Mouse (Mus musculus) cerebellum, adult 18-20 months (tissue): ENCODE results near the gene Greb1.
"Not testable (repeated sequence)": the region's sequence is repeated elsewhere in the genome, so short reads cannot be mapped to it uniquely, and the experiment has no call there.

Experiments used
- DNase-seq, 2 experiments: peaks; one replicate each; pipeline ENCODE4 v3.0.0; 2021

Gene Greb1

GRCm38 (mm10) chr12:16760246-16760645 lies 40.4 kb downstream of the Greb1 start:
- DNase-seq, result no peak

GRCm38 (mm10) chr12:16754311-16754710 lies 46.4 kb downstream of the Greb1 start:
- peak; percentile 19 to 55 for DNase-seq

- DNase-seq, result no peak
These were observed 47.1 kb downstream of the Greb1 start for GRCm38 (mm10) chr12:16753555-16753954.

DNA sequence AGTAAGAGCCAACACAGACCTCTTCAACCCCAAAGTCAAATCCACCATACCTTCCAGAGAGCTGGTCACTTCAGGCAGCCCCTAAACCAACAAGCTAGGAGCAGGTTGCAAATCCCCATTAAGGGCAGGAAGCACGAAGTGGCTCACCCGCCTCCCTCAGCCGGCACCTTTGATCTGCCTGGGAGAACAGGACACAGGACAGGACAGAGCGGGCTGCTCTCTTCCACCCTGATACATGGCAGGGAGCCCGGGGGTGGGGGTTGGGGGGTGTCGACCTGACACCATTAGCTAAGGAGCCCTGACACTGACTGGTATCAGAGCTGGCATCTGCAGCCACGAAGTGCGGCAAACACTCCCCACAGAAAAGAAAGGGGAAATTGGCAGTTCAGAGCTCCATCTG lies 47.6 kb downstream of the Greb1 start:
- DNase-seq, result no peak

DNA sequence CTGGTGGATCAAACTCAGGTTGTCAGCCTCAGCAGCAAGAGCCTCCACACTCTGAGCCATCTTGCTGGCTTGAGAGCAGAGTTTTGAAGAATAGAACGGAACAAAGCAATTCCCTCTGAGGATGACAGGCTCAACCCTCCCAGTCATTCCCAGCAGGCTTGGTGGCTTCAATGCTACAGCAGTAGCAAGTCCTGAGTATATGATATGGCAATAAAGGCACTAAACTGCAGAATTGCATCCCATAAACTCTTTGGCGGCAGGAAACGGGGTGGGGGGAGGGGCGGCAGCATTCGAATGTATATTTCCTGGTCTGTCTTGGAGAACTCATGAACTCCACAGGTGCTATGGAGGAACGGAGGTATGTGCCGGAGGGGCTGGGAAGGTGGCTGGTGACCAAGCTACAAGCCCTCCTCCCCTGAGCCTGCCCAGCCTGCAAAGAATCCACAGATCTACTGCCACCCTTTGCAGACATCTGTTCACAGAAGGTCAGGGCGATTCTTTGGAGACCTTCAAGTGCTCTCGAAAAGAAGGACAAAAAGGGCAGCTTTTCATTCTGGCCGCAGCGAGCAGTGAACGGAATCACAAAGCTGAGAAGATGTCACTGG lies 48.3 kb downstream of the Greb1 start:
- no peak for DNase-seq

GRCm38 (mm10) chr12:16751609-16752008 lies 49.1 kb downstream of the Greb1 start:
- DNase-seq, result no peak

- DNase-seq, result no peak
These were observed 60.6 kb downstream of the Greb1 start for GRCm38 (mm10) chr12:16740059-16740458.

GRCm38 (mm10) chr12:16737266-16737665 lies 63.4 kb downstream of the Greb1 start:
- DNase-seq, result no peak

GRCm38 (mm10) chr12:16734698-16735097 lies 66.0 kb downstream of the Greb1 start:
- no peak for DNase-seq

GRCm38 (mm10) chr12:16734009-16734408 lies 66.7 kb downstream of the Greb1 start:
- no peak for DNase-seq

- DNase-seq, result no peak
These were observed 69.5 kb downstream of the Greb1 start for GRCm38 (mm10) chr12:16731121-16731741.

- no peak for DNase-seq
These were observed 70.5 kb downstream of the Greb1 start for GRCm38 (mm10) chr12:16730196-16730595.

DNA sequence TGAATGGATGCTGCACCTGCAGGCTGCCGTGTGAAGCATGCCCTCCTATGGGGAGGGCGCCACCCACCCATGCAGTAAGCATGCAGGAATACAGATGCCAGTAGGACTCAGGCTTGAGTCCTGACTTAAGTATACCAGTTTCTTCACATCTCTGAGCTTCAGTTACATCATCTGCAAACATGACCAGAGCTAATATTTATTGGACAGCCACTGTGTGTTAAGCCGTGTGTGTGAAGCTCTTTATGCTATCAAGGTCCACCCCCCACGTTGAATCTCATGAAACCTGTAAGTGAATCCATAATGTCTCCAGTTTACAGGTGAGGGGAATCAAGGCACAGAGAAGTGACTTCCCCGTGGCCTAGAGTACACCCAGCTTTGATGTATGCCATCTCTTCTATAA lies 72.5 kb downstream of the Greb1 start:
- DNase-seq, result no peak

DNA sequence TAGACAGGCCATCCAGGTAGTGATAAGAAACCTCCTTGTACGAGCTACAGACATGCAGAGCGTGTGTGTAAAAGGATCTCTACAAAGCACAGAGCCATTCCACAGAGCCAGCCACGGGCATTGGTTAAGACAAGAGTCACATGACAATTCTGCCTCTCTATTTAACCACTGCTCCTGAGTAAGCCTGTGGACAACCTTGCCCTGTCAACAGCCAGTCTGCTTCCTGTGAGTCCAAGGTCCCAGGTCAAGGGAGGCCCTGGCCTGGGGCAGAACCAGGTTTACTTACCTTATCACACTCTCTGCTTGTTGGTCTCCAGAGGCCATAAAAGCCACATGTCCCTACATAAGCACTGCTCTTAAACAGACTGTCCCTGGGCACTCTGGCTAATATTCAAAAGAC lies 74.5 kb downstream of the Greb1 start:
- DNase-seq, result no peak

DNA sequence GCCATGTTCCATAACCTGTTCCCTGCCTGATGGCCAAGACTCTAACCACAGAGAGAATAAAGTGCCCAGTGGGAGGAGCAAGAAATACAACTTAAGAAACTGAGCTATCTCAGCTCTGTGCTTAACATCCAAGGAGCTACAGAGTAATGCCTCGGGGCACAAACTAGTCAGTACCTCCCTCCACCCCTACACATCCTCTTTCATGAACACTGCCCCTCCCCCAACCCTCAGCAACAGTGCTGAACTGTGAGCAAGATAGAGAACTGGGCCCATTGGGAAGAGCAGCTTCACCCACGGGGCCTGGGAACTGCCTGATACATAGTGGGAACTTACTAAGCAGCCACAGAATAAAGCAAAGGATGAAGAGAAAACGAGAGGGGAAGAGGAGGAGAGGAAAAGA lies 77.1 kb downstream of the Greb1 start:
- no peak for DNase-seq

DNA sequence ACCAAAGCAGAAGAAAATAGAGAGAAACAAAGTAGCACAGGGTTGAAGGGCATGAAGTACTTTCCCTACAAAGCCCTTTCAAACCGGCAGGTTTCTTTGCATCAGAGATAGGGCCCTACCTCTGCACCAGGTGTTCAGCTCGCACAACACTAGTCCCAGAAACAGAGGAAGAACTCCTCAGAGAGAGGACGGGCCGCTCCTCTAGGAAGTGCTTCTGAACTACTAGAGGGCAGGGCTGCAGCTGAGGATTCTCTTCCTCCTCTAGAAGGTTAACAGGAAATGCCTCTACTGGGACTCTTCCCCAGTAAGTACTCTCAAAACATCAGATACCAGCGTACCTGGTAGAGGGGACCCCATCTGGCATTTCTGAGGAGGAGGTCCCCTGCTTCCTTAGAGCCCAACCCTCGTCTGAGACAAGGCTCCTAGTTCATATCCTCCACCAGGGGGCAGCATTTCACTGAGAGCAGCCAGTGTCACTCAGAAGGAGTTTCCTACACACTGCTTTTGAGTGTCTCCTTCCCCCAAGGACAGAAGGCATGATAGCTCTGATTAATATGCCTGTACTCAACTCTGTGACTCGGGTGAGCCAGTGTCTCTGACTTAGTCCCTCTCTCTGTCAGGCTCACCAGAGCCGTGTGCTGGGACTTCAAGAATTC lies 81.9 kb downstream of the Greb1 start:
- peak; percentile 39 to 48 for DNase-seq

- peak; percentile 26 to 36 for DNase-seq
These were observed 83.0 kb downstream of the Greb1 start for GRCm38 (mm10) chr12:16717653-16718052.

DNA sequence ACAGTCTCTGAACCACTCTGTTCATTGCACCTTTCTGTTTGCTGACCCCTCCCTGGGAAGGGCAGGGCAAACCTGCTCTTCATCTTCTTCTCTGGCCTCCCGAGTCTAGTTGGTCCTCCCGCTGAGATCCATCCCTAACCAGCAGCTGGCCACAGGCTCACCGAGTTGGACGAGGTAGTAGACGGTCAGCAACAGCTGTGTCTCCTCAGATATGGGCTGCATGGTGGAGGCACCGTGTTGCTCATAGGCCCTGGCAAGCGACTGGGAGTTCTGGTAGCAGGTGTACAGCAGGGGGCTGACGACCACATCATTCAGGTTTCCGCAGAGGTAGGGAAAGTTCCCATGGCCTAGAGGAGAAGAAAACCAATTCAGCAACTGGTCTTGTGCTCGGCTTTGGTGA lies 86.1 kb downstream of the Greb1 start:
- DNase-seq, result no peak

- no peak for DNase-seq
These were observed 102.0 kb downstream of the Greb1 start for GRCm38 (mm10) chr12:16698691-16699090.

DNA sequence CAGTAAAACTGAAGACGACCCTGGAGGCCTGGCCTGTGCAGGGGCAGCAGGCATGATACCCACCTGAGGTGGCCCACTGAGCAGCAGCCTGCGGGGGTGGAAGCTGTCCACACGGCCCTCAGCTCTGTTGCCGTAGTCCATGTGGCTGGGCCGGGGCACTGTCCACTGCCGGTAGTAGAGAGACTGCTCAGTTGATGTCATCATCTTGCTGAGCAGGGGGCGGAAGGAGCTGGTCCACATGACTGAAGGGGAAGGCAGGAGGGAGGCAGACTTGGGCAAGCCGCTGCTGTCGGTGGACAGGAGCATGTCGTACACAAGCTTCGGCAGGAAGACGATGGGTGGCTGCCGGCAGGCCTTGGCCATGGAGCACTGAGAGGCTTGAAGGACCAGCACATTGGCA lies 104.5 kb downstream of the Greb1 start:
- DNase-seq, result no peak

- DNase-seq, result not testable (repeated sequence)
These were observed 105.4 kb downstream of the Greb1 start for GRCm38 (mm10) chr12:16695252-16695651.

- no peak for DNase-seq
These were observed 105.9 kb downstream of the Greb1 start for GRCm38 (mm10) chr12:16694783-16695182.

DNA sequence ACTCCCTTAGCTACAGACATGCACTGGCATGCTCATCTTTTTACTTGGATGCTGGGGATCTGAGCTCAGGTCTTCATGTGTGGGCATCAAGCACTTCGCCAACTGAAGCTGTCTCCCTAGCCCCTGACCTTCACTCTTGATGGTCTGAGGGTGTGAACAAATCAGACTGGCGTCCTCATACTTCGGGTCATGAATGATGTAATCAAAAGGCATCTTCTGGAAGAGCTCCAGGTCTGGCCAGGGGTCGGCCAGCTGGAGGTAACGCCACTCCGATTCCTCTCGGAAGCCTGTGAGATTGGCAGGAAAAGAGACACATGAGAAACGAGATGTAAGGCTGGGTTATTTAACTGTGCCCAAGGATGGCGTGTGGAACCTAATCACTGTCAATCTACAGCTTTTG lies 110.1 kb downstream of the Greb1 start:
- no peak for DNase-seq

DNA sequence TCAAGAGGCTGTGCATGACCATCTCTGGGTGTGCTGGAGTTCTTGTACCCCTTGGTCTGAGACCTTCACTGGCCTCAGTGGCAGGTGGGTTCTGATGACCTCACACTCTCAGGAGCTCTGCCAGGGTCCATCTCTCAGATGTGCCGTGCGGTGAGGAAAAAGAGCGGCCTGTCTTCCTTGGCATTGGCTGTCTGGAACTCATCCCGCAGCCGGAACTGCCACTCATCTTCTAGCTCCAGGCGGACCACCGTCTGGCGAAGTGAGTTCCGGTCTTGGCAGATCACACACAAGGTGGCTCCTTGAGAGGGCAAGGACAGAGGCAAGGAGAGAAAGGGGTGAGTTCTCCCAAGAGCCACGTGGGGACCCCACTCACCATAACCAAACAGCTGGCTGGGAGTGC lies 128.4 kb downstream of the Greb1 start:
- no peak for DNase-seq

DNA sequence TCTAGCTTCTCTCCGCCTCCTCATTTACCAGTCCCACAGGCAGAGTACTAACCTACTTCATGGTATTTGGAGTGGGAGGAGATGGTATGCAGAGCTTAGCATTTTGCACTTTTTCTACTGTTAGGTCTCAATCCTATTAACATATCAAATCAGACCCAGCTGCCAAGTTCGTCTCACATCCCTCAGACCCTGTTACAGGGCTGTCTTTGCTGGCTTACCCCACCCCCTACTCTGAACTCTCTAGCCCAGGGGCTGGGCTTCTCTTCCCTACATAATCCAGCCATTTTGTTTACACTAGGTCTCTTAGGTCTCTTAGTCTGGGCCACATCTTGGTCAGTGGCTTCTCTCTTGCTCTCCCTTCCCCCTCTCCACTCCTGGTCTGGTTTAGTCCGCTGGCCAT lies 131.5 kb downstream of the Greb1 start:
- DNase-seq, result no peak
